Mouse (Mus musculus) brain, embryonic 14.5 days (tissue): Measurements from ENCODE around the gene Usp40.

Experiments
- CTCF ChIP-seq: fragments of 200-500 bp; IDR thresholded peaks from 2 replicates; pipeline ENCODE4 v1.5.1; 2012; ENCODE audit warnings: inconsistent platforms, mild to moderate bottlenecking, moderate library complexity, borderline replicate concordance; ENCODE audit not compliant: insufficient read depth, insufficient read length; ENCODE audit errors: extremely low read depth
- POLR2A ChIP-seq: fragments of 200-500 bp; IDR thresholded peaks from 2 replicates; pipeline ENCODE4 v1.6.1; 2012; ENCODE audit warnings: mild to moderate bottlenecking, inconsistent platforms, borderline replicate concordance; ENCODE audit not compliant: poor library complexity, insufficient read depth, insufficient read length, severe bottlenecking; ENCODE audit errors: extremely low read depth

GRCm38 (mm10) chr1:87936075-87936474 is 72.3 kb downstream of the Usp40 start:
- TF ChIP-seq CTCF (no peak), POLR2A (no peak)
